Mouse (Mus musculus) mesoderm, embryonic 11.5 days (tissue): ENCODE results near the gene Tuba4a.

Experiments used
- DNase-seq: peaks from one replicate; pipeline ENCODE4 v3.0.0-alpha.2; 2012; ENCODE audit warnings: low read depth, low spot score

Gene Tuba4a

DNA sequence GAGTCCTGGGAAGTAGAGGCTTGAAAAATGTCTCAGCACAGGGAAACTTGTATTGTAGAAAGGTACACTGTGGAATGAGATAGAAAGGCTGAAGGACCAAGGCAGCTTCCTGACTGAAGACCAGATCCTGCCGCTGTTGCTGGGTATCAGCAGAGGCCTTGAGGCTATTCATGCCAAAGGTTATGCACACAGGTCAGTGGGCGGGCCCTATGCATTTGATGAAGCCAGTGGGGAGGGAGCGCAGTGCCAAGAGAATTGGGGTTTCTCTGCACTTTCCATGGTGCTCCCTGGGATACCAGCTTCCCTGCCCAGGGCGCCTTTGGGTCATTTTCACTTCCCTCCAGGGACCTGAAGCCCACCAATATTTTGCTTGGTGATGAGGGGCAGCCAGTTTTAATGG lies 7.1 kb downstream of the Tuba4a start:
- no peak for DNase-seq

DNA sequence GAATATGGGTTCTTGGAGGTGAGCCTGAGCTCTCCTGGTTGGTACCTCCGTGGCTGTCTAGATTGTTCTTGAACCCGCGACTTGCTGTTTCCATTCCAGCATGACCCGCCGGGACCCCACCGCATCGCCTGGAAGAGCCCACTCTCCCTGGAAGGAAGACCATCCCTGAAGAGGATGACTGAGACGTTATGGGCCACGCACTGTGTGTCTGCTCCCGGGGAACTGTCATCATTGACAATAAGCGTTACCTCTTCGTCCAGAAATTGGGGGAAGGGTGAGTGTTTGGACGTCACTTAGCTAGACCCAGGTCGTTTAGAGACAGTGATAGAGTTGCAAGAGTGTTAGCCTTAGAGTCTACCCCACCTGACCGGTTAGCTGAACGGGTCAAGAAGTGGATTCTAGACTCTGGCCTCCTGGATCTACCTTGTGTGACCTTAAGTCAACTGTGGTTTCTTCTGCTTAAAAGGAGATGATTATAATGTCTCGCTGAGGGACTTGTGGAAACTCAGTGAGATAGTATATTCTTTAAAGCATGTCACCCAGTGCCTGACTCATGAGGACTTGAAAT lies 8.4 kb downstream of the Tuba4a start:
- DNase-seq: no peak

DNA sequence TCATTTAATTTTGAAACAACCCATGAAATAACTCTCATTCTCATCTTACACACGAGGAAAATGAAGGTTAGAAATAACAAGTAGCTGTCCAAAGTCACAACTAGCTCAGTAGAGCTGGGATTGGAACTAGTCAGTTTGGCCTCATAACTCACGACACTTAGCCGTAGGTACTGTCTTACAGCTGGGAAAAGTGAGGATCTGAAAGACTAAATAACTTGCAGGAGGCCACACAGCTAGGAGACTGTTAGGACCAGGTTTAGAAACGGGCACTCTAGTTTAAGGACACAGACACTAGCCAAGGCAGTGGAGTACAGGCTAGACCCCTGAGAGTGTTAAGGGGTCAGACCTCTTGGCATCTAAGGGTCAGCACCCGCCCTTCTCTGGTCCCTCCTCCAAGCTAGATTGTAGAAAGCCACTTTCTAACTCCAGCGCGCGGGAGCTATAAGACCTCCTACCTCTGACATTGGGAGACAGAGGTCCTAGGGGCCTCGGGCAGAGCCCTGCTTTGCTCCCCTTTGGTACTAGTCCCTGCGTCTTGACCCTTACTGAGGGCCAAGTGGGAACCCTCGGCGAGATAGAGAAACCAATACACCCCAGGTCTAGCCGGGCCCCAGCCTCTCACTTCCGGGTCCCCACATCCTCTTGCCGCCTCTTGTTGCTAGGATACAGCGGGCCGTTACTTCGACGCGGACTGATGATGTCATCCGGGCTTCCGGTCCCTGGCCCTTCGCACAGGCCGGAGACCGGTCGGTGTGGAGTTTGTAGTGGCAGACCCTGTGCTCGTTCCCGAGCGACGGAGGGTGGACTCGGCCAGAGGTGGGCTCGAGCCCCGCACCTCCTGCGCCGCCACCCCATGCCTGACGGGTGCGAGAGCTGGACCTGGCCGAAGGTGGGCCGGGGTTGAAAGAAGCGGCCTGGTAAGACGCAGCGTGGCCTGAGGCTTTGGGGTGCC lies 9.3 kb downstream of the Tuba4a start, which contains the start of the genes Glb1l and Stk16:
Gene Glb1l, minus strand, starts transcription at position 678 of the 952 bp plus-strand sequence.
Gene Stk16, plus strand, starts transcription at position 703 of the 952 bp plus-strand sequence.
- peak; percentile 97 for DNase-seq

DNA sequence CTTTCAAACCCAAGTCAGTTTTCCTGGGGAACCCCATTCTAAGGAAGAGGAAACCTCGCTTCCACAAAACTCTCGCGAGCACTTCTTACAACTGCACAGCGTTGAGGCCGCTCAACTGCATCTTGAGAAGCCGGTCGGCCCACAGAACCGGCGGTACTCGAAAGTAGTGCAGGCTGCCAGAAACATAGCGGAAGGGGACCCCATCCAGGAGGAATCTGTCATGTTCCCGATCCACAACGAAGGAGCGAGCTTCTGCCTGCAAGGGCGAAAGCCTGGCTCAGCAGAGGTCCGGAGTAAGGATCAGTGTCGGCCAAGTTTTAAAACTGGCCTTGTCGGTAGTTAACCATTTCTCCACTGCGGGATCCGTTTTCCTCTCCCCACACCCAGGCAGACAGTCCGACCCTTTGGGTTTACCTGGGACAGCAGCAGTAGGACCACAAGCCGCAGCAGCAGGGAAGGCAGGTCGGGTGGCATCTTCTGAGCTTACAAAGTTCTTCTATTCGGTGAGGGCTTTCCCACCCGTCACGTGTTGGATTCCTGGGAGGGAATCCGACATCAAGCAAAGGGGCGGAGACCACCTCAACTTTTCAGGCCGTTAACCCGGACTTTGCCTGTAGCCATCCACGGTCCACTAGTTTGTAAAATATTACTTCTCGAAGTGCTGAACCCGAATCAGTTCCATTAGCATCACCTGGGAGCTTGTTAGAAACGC lies 10.5 kb downstream of the Tuba4a start:
- peak; percentile 37 for DNase-seq

DNA sequence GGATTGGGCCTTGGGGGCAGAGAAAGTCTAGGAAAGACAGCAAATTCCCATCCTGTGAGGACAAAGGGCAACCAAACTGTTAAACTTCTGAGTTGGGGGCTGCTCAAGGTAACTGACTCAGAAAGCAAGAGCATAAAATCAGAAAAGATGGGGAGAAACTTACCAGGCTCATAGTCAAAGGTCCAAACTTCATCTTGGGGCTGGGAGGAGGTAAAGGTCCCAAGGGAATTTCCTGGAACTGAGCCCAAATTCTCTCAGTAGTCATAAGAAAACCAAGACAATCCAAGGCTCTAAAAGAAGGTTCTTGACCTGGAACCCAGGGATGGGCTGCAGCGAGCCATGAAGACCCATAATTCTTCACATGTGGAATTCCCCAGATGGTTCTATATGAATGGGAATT lies 18.4 kb downstream of the Tuba4a start:
- DNase-seq: no peak

DNA sequence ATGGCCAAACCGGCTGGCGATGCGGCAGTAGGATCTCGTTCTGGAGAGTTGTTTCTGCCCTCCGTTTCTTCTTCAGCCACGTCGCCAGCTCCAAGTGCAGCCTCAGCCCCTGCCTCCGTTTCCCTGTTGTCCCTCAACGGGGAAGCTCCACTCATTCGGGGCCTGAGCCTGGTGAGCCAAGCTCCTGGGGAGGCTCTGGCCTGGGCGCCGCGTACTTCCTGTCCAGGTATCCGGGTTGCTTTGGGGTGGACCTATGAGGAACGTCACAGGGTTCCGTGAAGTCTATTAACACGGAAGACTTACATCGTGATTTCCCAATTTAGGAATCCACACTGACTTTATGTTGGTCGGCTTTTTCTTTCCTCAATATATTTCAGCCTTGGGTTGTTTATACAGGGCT lies 27.2 kb downstream of the Tuba4a start:
- DNase-seq: no peak

DNA sequence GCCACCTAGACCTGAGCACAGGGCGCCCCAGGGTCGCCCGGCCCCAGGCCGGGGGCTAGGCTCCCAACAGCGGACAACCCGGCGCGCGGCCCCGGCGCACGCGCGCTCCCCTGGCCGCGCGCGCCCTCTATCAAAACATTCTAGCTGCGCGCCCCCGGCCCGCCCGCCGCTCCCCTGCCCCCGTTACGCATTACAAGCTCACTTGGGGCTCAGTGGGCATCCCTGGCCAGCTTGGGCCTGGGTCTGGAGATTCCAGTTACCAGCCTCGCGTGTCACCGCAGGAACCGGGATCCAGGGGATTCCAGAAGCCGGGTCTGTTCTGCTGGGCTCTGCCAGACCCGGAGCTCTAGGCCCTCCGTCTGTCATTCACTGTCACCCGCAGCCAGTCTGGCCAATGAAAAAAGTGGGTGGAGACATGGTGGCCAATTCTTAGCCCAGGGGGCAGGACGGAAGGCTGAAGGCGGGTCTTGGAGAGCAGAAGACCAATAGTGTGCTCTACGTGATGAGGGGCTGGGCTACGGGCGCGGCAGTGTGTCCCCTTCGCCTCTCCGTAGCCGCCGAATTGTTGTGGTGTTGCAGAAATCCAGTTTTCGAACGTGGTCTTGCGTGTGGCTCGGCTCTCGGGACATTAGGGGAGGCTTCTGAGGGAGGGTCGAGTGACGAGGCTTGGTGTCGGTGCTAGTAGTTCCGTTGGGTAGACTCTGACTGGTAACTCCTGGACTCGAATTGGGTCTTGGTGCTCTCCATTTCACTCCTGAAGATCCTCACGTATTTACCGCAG lies 27.9 kb downstream of the Tuba4a start, which contains the start of the genes Ankzf1 and Atg9a:
Gene Ankzf1, plus strand, starts transcription at position 530 of the 781 bp plus-strand sequence.
Gene Atg9a, minus strand, starts transcription at position 575 of the 781 bp plus-strand sequence.
- DNase-seq: peak; percentile 98

DNA sequence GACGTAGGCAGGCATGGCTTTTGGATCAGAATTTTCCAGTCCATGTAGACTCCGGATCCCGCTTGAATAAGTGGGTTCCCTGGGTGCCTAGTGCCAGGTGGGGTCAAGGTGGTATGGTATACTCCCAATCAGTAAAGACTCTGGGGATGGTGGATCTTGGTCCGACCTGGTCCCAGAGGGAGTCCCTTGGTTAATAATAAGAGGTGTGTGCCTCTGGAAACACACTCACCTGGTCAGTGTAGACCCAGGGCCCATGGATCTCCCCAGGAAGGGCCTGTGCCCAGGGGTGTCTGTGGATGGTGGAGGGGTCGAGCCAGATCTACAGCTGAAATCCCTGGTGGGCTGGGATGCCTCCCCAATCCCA lies 28.4 kb downstream of the Tuba4a start:
- no peak for DNase-seq

DNA sequence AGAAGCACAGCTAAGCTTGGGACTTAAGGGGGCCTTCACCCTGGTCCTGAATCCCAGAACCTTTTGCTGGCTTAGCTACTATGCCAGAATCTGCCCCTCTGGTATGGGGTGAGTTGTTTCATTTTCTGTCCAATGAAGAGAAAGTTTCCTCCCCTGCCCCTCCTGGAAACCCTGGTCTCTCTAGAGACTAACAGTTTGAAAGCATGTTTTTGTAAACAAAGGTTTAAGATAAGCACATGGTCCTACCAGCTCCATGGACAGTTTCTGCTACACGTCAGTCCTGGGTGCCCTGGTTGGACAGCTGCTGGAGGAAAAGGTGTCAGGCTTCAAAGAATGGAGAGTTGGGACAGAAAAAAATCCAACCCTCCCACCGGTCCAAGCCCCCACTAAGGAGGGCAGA lies 29.1 kb downstream of the Tuba4a start:
- DNase-seq: no peak

DNA sequence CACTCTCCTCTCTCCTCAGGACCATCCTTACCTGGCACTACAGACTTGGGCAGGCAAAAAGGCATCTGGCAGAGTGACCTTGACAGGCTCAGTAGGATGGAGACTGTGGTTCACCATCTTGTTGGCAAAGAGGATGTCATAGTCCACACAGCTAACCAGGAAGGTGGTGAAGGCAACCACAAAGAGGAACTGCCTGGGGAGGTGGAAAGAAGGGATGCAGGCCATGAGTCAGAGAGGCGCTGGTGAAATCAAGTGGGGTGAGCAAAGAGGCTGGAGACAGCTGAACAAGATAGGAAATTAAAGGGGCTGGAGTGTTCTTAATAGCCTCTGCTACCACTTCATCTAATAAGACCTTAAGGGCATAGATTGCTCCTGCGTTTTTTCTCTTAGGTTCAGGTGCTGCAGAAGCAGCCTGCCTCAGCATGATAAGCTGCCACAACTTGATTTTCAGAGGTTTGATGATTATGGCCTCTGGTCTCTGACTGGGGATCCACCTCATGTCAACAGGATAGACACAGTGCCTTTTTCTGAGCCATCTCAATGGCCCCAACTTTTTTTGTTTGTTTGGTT lies 31.7 kb downstream of the Tuba4a start:
- no peak for DNase-seq

DNA sequence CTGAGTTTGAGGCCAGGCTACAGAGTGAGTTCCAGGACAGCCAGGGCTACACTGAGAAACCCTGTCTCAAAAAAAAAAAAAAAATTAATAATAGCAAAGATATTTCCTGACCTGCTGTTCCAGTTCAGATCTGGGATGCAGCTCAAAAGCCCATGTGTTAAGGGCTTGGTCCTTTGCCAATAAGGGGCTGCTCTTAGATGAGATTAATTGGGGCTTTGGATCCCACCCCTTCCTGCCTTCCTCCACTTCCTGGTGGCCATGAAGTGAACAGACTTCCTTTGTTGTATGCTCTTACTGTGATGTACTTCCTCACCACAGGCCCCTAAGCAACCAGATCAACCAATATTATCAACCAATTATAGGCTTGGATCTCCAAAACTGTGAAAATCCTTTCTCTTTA lies 32.5 kb downstream of the Tuba4a start:
- no peak for DNase-seq

DNA sequence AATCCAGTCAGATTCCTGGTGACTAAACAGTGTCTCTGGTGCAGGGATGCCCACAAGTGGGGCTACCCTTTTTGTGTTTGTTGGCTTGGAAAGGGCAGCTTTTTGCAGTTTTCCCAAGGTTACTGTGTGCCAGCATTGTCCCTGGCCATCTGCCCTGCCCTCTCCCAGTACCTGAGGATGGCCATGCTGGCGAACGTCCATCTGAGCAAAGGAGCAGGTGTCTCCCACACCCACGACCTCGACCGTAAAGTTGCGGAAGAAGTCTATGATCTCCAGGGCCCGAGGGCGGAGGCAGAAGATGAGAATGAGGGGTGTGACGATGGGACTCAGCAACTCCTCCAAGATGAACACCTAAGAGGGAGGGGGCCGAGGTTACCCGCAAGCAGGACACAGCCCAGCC lies 34.2 kb downstream of the Tuba4a start:
- DNase-seq: no peak

DNA sequence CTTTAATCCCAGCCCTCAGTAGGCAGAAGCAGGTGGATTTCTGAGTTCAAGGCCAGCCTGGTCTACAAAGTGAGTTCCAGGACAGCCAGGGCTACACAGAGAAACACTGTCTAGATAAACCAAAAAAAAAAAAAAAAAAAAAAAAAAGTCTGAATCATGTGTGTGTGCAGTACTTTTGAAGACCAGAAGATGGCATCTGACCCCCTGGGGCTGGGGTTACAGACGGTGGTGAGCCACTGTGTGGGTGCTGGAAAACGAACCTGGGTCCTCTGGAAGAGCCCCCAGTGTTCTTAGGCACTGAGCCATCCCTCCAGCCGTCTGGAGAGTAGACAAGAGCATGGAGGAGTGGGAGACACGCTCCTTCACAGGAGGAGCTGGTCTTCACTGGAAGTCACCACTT lies 37.5 kb downstream of the Tuba4a start:
- DNase-seq: no peak

DNA sequence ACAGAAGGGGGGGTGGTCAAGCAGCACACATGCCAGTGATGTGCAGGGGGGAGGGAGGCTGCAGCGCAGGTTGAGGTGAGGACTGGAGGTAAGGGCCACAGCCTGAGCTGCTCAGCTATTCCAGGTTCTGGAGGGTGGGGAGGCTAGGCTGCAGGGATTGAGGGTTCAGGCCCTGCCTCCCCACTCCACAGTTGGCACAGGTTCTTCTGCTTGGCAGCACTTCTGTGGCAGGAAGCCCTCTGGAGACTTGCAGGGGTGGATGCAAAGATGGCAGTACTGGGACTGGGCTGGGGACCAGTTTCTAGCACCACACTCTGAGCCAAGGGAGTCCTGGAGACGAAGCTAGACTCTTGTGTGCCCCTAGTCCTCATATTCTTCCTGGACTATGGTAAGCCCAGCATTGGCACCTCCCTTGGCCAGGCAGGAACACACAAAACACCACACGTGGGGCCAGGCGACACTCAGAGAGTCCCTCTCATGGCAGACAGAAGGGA lies 38.2 kb downstream of the Tuba4a start:
- no peak for DNase-seq

DNA sequence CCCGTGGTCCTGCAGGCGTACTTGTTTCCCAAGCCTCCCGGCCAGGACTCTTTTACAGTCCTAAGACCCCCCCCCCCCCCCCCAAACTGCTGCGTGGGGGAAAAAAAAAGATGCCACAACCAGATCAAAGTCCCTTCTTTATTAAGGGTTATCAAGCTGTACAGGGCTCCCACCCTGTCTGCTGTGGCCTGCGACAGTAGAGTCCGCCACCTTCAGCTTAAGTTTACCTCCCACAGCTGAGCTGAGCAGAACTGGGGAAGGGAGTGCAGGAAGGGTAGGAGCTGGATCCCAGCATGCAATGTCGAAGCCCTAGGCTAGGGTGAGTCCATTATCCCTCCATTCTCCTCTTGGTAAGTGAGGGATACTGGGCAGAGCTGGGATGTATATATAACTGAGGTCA lies 38.9 kb downstream of the Tuba4a start:
- no peak for DNase-seq

DNA sequence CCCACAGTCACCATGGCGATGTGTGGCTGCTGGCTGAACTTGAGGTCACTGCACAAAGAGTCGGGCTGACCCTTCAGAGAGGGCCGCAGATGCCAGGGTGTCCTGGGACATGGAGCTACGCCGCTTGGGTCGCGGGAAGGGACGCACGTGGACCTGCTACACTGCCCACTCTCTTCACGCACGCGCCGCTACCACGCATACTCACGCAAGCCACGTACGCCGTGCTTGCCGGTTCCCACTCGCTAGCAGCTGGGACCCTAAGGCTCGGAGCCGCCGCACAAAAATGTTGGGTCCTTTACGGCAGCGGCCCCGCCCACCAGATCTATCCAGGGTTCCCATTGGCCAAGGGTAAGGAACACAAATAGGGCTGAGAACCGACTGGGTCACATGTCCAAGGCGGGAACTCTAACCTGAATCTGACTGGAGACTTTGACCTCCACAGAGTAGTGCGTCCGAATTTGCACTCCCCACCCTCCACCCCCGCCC lies 39.5 kb downstream of the Tuba4a start, which contains the start of gene Abcb6:
Gene Abcb6, minus strand, starts transcription at position 288 of the 486 bp plus-strand sequence.
- peak; percentile 89 for DNase-seq

DNA sequence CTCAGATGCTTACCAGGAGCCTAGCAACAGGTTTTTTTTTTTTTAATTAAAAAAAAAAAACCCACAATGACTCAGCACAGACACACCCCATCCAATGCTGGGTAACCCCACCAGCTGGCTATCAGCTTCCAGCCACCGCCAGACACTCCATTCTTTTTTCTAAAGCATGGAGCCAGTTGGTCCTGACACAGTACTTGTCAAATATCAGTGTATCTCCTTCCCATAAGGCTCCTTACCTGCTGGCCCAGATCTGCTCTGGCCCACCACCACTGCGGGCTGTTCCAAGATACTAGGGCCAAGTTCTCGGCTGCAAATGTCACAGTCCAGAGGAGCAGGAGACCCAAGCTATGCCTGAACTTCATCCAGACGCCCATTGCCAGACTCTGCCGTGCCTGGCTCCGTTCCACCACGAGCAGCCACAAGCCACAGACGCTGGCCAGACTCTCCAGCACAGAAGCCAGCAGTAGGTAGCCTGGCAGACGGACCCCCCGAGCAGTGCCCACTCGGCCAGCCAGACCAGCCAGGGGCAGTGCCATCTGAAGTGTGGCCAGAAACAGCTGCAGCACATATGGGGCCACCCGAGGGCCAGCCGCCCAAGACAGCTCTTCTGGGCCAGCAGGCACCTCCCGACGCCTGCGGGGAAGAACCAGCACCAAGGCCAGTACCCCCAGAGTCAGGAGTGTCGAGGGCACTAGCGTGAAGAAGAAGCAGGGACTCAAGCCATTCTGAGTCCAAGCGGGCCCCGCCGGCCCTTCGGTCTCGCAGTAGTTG lies 40.1 kb downstream of the Tuba4a start:
- no peak for DNase-seq

DNA sequence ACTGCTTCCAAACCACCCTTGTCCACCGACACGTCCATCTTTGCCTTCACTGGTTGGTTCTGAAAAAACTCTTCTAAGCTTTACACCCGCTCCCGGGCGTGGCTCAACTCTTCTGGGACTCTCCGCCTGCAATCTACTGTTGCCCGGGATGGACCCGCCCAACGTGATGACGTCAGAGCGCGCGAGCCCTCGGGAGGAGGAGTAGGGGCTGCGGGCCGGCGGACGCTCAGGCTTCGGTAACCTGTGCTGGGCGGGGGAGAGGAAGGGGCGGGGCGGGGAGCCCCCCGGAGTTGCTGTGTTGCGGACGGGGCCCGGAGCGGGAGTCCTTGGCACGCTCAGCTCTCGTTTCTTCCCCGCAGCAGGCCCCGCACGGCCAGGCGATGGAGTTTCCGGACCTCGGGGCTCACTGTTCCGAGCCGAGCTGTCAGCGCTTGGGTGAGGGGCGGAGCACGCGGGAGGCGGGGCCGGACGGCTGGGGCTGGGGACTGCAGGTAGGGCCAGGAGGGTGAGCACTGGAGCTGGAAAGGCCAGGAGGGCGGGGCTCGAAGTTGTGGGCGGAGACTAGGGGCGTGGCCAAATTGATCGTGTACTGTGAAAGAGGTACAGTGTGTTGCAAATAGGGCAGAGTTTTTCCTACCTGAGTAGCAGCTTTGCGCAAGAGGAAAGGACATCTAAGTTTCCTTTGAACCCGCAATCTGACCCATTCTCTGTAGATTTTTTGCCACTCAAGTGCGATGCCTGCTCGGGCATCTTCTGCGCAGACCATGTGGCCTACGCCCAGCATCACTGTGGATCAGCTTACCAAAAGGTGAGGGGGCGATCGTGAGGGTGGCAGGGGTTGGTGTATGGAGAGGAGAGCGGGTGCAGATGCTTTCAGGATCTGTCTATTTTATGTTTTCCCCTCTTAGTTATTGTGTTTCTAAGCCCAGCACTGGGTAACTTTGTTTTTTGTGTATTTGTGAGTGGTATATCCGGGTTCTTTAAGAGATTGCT lies 50.9 kb downstream of the Tuba4a start, which contains the start of gene Zfand2b:
Gene Zfand2b, plus strand, starts transcription at position 175 of the 993 bp plus-strand sequence.
- DNase-seq: peak; percentile 96

DNA sequence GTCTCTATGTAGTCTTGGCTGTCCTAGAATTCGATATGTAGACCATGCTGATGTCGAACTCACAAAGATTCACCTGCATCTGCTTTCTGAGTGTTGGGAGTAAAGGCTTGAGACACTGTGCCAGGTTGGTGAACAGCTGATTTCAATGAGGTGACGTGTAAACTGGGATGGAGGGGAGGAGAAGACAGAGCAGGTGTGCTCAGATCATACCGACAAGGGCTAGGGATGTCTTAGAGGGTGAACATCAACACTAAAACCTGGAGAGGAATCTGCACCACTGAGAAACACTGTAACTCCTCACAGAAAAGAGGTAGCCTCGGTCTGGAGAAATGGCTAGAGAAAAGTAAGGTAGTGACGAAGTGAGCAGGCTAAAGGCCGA lies 51.6 kb downstream of the Tuba4a start:
- no peak for DNase-seq
